Mouse (Mus musculus) 3T3-L1 (cell line): ENCODE results near the gene Olfr802.

Experiments
- DNase-seq: peaks from one replicate; pipeline ENCODE4 v3.0.0-alpha.2; 2015; ENCODE audit warnings: low read depth, low spot score

Olfr802 gene

GRCm38 (mm10) chr10:129688069-129688468 lies at the start of gene Olfr802:
TSS of gene Olfr802 (minus strand) at chr10:129688169.
- DNase-seq: no peak

DNA sequence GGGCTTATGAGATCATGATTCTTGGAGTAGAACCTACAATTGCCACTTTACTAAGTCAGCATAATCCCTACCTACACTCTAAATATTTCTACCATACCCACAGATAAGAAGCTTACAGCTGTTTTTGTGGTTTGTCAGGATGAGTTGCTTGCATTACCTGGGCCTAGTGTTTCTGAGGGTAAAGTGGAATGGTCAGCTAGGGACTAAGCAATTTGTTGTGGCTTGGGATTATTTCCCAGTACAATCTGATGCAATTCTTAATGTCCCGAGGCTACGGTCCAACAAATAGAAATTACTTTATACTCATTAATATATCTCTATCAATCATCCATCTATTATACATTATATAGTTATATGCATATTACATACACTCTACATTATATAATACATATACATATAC lies 41.3 kb upstream of the Olfr802 start, which contains the start of gene Olfr805:
Olfr805 (minus strand) TSS at position 101 of the 400 bp plus-strand sequence.
- no peak for DNase-seq

GRCm38 (mm10) chr10:129702910-129703309 lies 14.9 kb upstream of the Olfr802 start, which contains the start of gene Olfr804:
TSS of gene Olfr804 (plus strand) at chr10:129703210.
- DNase-seq: no peak

DNA sequence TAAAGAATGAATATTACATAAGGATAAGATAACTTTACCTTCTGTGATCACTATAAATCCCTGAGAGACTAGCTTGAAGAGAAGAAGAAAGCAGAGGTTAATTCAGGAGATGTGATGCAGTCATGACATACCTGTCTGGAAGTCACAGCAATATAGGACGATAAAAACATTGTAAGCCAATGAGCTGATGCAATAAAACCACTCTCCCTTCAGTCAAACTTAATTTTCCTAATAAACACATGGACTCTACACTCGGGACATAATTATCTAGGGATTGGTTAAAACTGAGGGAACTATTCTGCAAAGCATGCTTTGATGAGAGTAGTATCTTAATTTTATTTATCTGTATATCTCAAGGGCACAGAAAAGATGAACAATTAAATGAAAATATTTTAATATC lies 6.2 kb upstream of the Olfr802 start, which contains the start of gene Olfr803:
Olfr803 (minus strand) TSS at position 101 of the 400 bp plus-strand sequence.
- DNase-seq: no peak

DNA sequence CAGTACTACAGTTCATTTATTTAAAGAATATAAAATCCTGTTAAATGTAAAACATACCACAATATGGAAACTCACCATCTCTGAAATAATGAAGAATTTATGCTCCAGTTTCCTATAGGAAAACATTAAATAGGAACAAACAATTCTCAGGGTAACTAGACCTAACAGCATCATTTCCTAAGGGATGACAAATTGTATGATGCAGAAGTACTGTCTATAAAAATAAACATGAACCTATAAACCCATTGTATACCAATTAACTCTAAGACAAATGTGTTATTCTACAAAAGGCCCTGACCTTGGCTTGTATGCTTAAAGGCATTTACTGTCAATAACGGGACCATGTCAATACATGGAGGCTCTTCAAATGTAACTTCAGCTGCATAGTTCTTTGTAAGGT lies 14.2 kb downstream of the Olfr802 start, which contains the start of gene Olfr801:
Olfr801 (minus strand) TSS at position 101 of the 400 bp plus-strand sequence.
- DNase-seq: no peak

DNA sequence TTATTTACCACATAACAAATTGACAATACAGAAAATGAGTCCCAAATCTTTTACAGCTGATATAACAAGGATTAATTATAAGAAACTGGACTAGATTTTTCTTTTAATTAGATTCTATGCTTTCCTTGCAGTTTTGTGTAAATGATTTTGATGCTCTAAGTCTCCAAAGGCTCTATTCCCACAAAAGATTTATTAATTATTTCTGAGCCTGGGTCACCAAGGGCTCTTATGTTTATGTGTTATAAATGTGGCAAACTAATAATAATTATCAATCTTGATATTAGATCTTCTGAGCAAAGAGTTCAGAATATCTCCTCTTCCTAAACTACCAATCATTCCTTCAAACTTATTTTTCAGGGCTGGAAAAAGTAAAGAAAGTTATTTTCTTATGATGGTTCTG lies 30.6 kb downstream of the Olfr802 start, which contains the start of gene Olfr800:
Olfr800 (plus strand) TSS at position 301 of the 400 bp plus-strand sequence.
- no peak for DNase-seq

GRCm38 (mm10) chr10:129651763-129652162 lies 36.2 kb downstream of the Olfr802 start:
- no peak for DNase-seq

DNA sequence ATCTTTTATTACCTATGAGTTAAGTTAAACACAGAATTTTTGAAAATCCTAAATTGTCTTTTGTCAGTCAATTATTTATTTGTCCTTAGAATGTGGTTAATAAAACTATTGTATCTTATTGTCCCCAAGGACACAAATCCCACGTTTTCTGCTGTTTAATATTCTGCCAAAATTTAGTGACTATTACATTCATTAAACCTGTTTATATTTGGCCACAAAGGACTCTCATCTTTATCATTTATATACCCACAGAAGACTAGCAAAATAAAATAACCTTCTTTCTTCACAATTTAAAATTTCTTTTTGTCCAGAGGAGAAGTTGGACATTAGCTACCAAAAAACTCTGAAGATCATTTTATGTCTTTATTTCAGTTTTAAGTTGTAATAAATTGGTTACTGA lies 50.8 kb downstream of the Olfr802 start, which contains the start of gene Olfr799:
Olfr799 (plus strand) TSS at position 301 of the 400 bp plus-strand sequence.
- DNase-seq: no peak

DNA sequence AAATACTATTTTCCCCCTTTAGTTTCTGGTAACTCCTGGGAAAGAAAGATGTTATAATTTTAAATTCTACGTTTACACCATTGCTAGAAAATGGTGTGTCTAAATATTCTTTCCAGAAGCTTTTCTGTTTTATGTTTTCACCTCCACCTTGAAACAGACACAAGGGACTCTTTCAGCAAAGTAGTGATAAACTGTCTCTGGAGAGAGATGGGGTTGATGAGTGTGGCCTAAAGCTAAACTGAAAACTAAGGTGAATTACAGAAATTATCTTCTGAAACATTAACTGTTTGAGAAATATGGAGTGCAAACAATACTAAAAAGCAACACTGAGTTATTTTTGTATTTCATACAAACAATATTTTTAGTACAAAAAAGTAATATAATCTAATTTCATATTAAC lies 60.1 kb downstream of the Olfr802 start, which contains the start of gene Olfr798:
Olfr798 (minus strand) TSS at position 101 of the 400 bp plus-strand sequence.
- no peak for DNase-seq
